Mouse (Mus musculus): ENCODE data around the gene Csnk1e. TPM values are rescaled to one million over a fixed set of nuclear protein-coding genes. Genes with fewer than 3 reads are reported as not detected.

Csnk1e gene
- polyA plus RNA-seq, 1 experiment from 2014 or later, result 53.9 TPM

DNA sequence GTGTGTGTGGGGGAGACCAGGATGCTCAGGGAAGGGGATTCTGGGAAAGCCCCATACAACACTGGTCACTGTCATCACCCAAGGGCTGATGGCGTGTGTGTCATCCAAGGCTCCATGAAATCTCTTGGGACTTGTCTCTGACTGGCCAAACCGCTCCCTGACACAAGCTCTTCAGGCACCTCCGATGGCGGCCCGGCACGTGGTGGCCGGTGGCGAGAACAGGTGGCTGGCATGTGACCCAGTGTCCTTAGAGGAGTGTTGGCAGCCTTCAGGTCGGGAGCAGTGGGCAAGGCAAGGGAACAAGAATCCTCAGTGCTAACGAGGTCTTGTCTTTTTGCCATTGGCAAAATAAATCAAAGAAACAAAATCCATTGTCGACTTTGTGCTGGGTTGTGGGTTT is 36.7 kb downstream of the Csnk1e start:
- no peak for TF ChIP-seq CTCF (IDR thresholded peaks at IDR 0.05; ENCODE audit: low read depth)
- Histone ChIP-seq H3K27me3 (ENCODE audit: insufficient read depth, low read length) (no peaks in the 10 kb centered on the region), H3K9me3 (replicated peaks; ENCODE audit: low read length) (no peaks in the 10 kb centered on the region), H3K27ac (no peak overlapping the region), H3K9ac (ENCODE audit: low read depth, low read length) (no peak overlapping the region), H3K4me1 (replicated peaks; ENCODE audit: insufficient read depth, low read length) (no peaks in the 10 kb centered on the region), H3K4me3 (replicated peaks; ENCODE audit: low read depth, low read length) (no peak overlapping the region), H3K4me2 (ENCODE audit: low read length) (no peak overlapping the region), H3K36me3 (ENCODE audit: insufficient read depth, low read length) (peaks cover 43% of the 10 kb centered on the region)
- ATAC-seq (replicated peaks; ENCODE audit: low FRiP score, low read depth) (no peak), DNase-seq (ENCODE audit: low spot score) (no peak)
- 78% methylated on average over 11 of the region's 11 CpGs for WGBS

- peaks cover 39% of the 10 kb centered on the region for H3K36me3 ChIP-seq (ENCODE audit: insufficient read depth, low read length)
- no peak for TF ChIP-seq CTCF (IDR thresholded peaks at IDR 0.05; ENCODE audit: low read depth)
- no peak overlapping the region for H3K4me2 ChIP-seq (ENCODE audit: low read length)
- no peak for DNase-seq (ENCODE audit: low spot score)
- H3K9ac ChIP-seq (ENCODE audit: low read depth, low read length), result no peak overlapping the region
- H3K9me3 ChIP-seq (replicated peaks; ENCODE audit: low read length), result no peaks in the 10 kb centered on the region
- ATAC-seq (replicated peaks; ENCODE audit: low FRiP score, low read depth), result no peak
- H3K27ac ChIP-seq, result no peak overlapping the region
- no peaks in the 10 kb centered on the region for H3K27me3 ChIP-seq (ENCODE audit: insufficient read depth, low read length)
- no peaks in the 10 kb centered on the region for H3K4me1 ChIP-seq (replicated peaks; ENCODE audit: insufficient read depth, low read length)
- H3K4me3 ChIP-seq (replicated peaks; ENCODE audit: low read depth, low read length), result no peak overlapping the region
- WGBS, result 93% methylated on average over 3 of the region's 3 CpGs
Observed at GRCm38 (mm10) chr15:79418265-79418664, 37.1 kb downstream of the Csnk1e start.

DNA sequence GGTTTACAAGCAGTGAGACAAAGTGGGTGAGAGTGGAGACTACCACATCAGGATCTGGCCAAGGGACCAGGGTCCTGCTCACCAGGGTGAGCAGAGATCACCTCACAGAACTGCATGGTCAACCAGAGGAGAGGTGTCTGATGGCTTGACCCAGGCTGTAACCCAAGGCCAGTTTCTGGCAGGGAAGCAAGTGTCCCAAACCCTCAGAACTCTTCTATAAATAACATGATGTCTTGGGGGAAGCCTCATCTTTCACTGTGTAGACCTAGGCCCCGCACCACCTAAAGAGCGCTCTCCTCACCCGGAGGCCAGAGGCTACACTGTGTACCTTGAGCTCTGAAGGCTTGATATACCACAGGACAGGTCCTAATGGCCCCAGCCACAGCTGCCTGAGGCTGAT is 38.0 kb downstream of the Csnk1e start:
- no peak for DNase-seq (ENCODE audit: low spot score)
- Histone ChIP-seq H3K4me2 (ENCODE audit: low read length) (no peak overlapping the region), H3K27ac (no peak overlapping the region), H3K36me3 (ENCODE audit: insufficient read depth, low read length) (peaks cover 31% of the 10 kb centered on the region), H3K4me1 (replicated peaks; ENCODE audit: insufficient read depth, low read length) (no peaks in the 10 kb centered on the region), H3K9ac (ENCODE audit: low read depth, low read length) (no peak overlapping the region), H3K4me3 (replicated peaks; ENCODE audit: low read depth, low read length) (no peak overlapping the region), H3K9me3 (replicated peaks; ENCODE audit: low read length) (no peaks in the 10 kb centered on the region), H3K27me3 (ENCODE audit: insufficient read depth, low read length) (no peaks in the 10 kb centered on the region)
- no peak for ATAC-seq (replicated peaks; ENCODE audit: low FRiP score, low read depth)
- WGBS, result 88% methylated on average over 3 of the region's 3 CpGs
- TF ChIP-seq CTCF (IDR thresholded peaks at IDR 0.05; ENCODE audit: low read depth), result no peak

DNA sequence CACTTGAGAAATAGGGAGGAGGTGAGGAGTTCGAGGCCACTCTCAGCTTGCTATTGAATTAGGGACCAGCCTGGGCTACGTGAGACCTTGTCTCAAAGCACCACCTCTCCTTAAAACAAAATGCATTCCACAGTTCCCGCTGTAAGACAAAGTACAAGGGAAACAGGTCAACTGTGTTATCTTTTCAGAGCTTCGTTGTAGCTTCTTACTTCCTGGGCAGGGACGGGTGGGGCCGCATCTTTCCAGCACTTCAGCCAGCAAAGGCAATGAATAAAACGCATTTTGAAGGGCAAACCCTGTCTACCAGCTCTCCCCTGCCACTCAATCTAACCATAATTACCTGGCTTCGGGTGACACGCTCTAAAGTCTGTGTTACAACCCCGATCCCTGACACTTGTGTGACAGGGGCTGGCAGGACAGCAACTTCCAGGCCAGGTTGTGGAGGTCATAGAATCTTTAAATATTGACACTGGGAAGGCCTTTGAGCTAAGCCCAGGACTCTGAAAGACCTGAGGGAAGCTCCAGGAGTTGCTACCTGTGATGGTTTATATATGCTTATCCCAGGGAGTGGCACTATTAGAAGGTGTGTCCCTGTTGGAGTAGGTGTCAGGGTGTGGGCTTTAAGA is 38.8 kb downstream of the Csnk1e start:
- WGBS, result 85% methylated on average over 10 of the region's 10 CpGs
- H3K4me2 ChIP-seq (ENCODE audit: low read length), result no peak overlapping the region
- no peak for DNase-seq (ENCODE audit: low spot score)
- no peak for TF ChIP-seq CTCF (IDR thresholded peaks at IDR 0.05; ENCODE audit: low read depth)
- no peak overlapping the region for H3K27ac ChIP-seq
- H3K4me1 ChIP-seq (replicated peaks; ENCODE audit: insufficient read depth, low read length), result no peaks in the 10 kb centered on the region
- H3K9me3 ChIP-seq (replicated peaks; ENCODE audit: low read length), result no peaks in the 10 kb centered on the region
- H3K4me3 ChIP-seq (replicated peaks; ENCODE audit: low read depth, low read length), result no peak overlapping the region
- ATAC-seq (replicated peaks; ENCODE audit: low FRiP score, low read depth), result no peak
- H3K9ac ChIP-seq (ENCODE audit: low read depth, low read length), result no peak overlapping the region
- H3K27me3 ChIP-seq (ENCODE audit: insufficient read depth, low read length), result no peaks in the 10 kb centered on the region
- H3K36me3 ChIP-seq (ENCODE audit: insufficient read depth, low read length), result peaks cover 24% of the 10 kb centered on the region

DNA sequence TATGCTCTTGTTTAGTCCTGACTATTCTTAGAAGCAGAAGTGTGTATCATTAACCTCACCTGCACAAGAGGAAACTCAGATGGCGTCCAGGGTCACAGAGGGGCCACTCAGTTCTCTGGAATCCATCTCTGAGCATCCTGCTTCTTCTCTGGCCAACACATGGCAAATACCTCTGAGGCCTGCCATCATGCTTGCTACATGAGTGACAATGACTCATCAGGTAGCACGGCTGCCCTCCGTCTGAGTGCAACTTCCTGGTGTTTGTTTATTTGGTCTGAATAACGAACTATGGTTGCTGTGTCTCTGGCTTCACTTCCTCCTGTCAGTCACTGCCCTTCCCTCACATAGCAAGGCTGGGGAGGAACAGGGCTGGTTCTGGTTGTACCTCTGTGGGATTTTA is 40.9 kb downstream of the Csnk1e start:
- no peaks in the 10 kb centered on the region for H3K27me3 ChIP-seq (ENCODE audit: insufficient read depth, low read length)
- H3K4me3 ChIP-seq (replicated peaks; ENCODE audit: low read depth, low read length), result no peak overlapping the region
- H3K4me2 ChIP-seq (ENCODE audit: low read length), result no peak overlapping the region
- no peak overlapping the region for H3K9ac ChIP-seq (ENCODE audit: low read depth, low read length)
- no peak for TF ChIP-seq CTCF (IDR thresholded peaks at IDR 0.05; ENCODE audit: low read depth)
- H3K36me3 ChIP-seq (ENCODE audit: insufficient read depth, low read length), result 0 out of 2 replicates have a peak, but pooled peaks cover 6% of the 10 kb centered on the region
- no peak for ATAC-seq (replicated peaks; ENCODE audit: low FRiP score, low read depth)
- no peaks in the 10 kb centered on the region for H3K4me1 ChIP-seq (replicated peaks; ENCODE audit: insufficient read depth, low read length)
- no peak overlapping the region for H3K27ac ChIP-seq
- WGBS, result 32% methylated on average over 4 of the region's 4 CpGs
- H3K9me3 ChIP-seq (replicated peaks; ENCODE audit: low read length), result no peaks in the 10 kb centered on the region
- no peak for DNase-seq (ENCODE audit: low spot score)

DNA sequence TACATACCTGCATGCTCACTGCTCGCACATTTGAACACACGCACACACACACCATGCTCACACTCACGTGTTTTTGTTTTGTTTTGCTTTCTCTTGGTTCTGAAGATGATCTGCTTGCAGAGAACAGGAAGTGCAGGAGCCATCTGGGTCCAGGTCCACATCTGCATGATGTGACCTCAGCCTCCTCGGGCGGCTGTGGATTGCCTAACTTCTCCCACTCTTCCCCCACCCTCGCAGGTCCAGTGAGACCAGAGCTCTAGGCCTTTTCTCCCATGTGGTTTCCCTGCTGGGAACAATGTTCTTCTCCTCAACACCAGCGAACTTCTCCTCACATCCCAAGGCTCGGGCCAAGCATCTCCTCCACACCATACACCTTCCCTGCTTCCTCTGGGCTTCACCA is 41.6 kb downstream of the Csnk1e start:
- WGBS, result 67% methylated on average over 8 of the region's 8 CpGs
- no peak overlapping the region for H3K4me2 ChIP-seq (ENCODE audit: low read length)
- ATAC-seq (replicated peaks; ENCODE audit: low FRiP score, low read depth), result no peak
- no peak overlapping the region for H3K27ac ChIP-seq
- H3K27me3 ChIP-seq (ENCODE audit: insufficient read depth, low read length), result no peaks in the 10 kb centered on the region
- H3K4me1 ChIP-seq (replicated peaks; ENCODE audit: insufficient read depth, low read length), result no peaks in the 10 kb centered on the region
- H3K9ac ChIP-seq (ENCODE audit: low read depth, low read length), result no peak overlapping the region
- no peak for DNase-seq (ENCODE audit: low spot score)
- no peak for TF ChIP-seq CTCF (IDR thresholded peaks at IDR 0.05; ENCODE audit: low read depth)
- no peaks in the 10 kb centered on the region for H3K9me3 ChIP-seq (replicated peaks; ENCODE audit: low read length)
- H3K4me3 ChIP-seq (replicated peaks; ENCODE audit: low read depth, low read length), result no peak overlapping the region
- H3K36me3 ChIP-seq (ENCODE audit: insufficient read depth, low read length), result 0 out of 2 replicates have a peak, but pooled peaks cover 6% of the 10 kb centered on the region

DNA sequence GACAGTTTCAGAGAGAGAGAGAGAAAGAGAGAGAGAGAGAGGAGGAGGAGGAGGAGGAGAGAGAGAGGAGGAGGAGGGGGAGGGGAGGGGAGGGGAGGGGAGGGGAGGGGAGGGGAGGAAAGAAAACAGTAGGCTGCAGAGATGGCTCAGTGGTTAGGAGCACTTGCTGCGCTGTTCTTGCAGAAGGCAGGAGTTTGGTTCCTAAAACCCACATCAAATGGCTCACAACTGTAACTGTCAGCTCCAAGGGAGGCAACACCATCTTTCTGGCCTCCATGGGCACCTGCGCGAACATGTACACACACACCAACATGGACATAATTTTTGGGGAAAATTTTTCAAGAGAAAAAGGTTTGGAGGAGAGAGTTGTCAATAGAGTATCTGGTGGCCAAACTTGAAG is 42.2 kb downstream of the Csnk1e start:
- H3K9ac ChIP-seq (ENCODE audit: low read depth, low read length), result no peak overlapping the region
- H3K27ac ChIP-seq, result no peak overlapping the region
- WGBS, result 97% methylated on average over 3 of the region's 3 CpGs
- no peak for DNase-seq (ENCODE audit: low spot score)
- no peak for TF ChIP-seq CTCF (IDR thresholded peaks at IDR 0.05; ENCODE audit: low read depth)
- no peak overlapping the region for H3K4me3 ChIP-seq (replicated peaks; ENCODE audit: low read depth, low read length)
- 0 out of 2 replicates have a peak, but pooled peaks cover 2% of the 10 kb centered on the region for H3K36me3 ChIP-seq (ENCODE audit: insufficient read depth, low read length)
- no peak overlapping the region for H3K4me2 ChIP-seq (ENCODE audit: low read length)
- no peaks in the 10 kb centered on the region for H3K9me3 ChIP-seq (replicated peaks; ENCODE audit: low read length)
- ATAC-seq (replicated peaks; ENCODE audit: low FRiP score, low read depth), result no peak
- H3K27me3 ChIP-seq (ENCODE audit: insufficient read depth, low read length), result no peaks in the 10 kb centered on the region
- H3K4me1 ChIP-seq (replicated peaks; ENCODE audit: insufficient read depth, low read length), result no peaks in the 10 kb centered on the region
